Mouse (Mus musculus) left cerebral cortex, adult 11 months (tissue): Measurements from ENCODE around the gene Ablim1.

ENCODE experiments used
- DNase-seq: peaks from one replicate; pipeline ENCODE4 v3.0.0; 2022; ENCODE audit warnings: low spot score

Gene Ablim1

GRCm38 (mm10) chr19:57007781-57008710 lies 306.7 kb downstream of the Ablim1 start, which contains the start of gene Afap1l2:
TSS of gene Afap1l2 (minus strand) at chr19:57008228.
- DNase-seq = no peak

DNA sequence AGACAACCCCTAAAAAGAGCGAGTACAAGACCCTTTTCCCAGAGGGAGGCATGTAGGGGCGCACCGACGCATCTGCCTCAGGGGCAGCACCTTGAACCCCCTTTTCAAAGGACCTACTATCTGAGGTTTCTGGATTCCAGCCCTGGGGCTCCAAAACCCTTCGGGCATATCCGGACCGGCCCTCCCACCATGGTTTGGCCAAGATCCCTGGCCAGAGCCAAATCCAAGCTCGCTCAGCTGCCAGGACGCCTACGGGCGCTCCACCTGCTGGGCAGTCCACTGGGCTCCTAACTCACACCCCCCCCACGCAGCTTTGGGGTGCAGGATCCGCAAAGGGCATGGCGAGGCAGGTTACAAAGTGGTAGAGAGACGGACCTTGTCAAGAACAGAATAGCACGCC lies 307.4 kb downstream of the Ablim1 start:
- DNase-seq = no peak

DNA sequence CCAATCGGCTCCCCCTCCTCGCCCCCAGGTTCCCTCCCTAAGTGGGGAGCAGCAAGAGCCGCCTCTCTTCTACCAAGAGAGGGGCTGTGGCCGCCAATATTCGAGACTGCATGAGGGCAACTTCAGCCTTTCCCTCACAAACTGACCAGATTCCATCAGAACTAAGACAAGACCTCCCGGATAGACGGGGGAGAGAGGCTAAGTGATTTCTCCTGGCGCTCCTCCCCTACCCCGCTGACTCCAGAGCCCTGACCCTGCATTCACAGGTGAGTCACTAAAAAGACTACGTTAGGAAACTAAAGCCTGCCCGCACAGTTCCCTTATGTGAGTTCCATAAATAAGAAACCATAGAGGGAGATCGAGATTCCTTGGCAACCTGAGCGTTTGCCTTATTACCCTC lies 307.9 kb downstream of the Ablim1 start:
- DNase-seq = no peak

GRCm38 (mm10) chr19:57005062-57005461 lies 309.7 kb downstream of the Ablim1 start:
- no peak for DNase-seq

GRCm38 (mm10) chr19:57003460-57003810 lies 311.3 kb downstream of the Ablim1 start:
- DNase-seq = no peak

DNA sequence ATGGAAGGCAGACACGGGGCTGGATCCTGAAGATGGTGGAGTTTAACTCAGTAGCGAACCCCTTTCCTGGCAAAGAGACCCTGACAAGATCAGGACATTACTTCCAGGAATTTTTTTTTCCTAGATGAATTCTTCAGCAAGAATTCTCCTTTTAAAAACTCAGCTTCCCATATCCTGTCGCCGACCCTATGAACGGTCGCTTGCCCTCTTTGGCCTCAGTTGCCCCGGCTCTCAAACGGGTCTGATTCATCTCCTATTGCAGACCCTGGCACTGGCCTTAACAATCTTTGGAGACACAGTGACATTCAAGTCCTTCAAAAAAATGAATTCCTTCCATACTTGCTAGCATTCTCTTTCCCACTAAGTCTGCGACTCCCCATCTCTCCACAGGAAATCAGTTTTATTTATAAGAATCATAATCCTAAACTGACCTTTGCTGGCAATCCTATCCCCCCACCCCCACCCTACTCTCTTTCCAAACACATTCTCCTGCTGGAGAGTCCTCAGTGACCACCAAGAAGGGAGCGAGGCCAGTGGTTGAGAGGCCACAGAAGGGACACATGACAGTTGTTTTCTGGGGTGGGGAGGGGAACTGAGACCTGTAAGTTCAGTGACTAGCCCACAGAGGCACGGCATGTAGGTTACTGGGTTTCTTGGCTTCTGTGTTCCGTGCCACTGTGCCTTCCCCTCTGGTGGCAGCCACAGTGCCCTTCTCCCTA lies 311.8 kb downstream of the Ablim1 start:
- no peak for DNase-seq

- no peak for DNase-seq
Observed at GRCm38 (mm10) chr19:57001926-57002325, 312.8 kb downstream of the Ablim1 start.

DNA sequence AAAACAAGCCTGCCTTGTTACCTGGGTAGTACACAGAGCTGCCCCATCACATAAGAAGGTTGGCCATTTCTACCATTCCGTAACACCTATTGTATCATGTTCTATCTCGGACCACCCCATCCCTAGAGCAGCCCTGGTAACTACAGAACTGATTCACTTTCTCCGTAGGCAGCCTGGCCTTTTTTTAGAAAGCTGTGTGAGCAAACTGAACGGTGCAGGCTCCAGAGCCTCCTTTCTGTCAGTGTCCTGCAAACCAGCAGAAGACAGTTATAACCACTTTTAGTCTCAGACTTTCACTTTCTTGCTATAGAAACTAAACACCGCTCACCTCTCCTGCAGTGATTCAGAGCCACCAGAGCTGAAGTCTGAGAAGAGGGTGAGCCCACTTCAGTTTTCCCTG lies 314.1 kb downstream of the Ablim1 start:
- no peak for DNase-seq

DNA sequence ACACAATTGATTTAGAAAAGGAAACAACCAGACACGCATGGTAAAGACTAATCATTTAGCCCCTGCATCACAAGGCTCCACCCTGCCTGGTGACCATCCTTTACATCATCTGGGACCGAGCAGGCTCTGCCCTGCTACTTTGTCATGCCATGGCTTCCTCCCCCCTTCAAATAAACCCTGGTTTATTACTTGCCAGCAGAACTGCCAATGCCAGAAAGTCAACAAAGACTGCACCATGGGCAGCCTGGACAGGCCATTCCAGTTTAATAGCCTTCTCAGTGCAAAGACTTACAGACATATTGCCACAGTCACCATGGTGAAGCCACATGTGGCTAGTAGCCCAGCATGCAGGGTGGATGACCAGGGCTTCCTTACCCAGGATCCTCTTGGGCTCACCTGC lies 314.9 kb downstream of the Ablim1 start:
- no peak for DNase-seq

- no peak for DNase-seq
Observed at GRCm38 (mm10) chr19:56998910-56999309, 315.8 kb downstream of the Ablim1 start.

GRCm38 (mm10) chr19:56998331-56998730 lies 316.4 kb downstream of the Ablim1 start:
- DNase-seq = no peak

- no peak for DNase-seq
Observed at GRCm38 (mm10) chr19:56997164-56997599, 317.5 kb downstream of the Ablim1 start.

- DNase-seq = no peak
Observed at GRCm38 (mm10) chr19:56995441-56995840, 319.3 kb downstream of the Ablim1 start.

DNA sequence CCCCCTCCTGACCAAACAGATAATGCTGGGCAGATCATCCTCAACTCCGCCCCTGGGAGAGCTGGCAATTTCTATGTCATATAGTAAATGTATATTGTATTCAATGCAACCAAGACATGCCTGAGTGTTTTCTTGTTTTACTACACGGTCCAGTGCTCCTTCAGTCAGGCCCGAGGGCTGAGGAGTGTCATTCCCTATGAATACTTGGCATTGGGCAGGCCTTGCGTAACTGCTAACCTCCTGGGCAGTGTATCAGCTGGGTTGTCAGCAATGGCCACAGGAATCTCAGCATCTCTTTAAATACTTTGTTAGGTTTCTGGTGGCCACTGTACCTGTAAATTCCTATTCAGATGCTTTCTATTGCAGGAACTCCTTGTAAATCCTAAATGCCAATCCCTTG lies 320.1 kb downstream of the Ablim1 start:
- DNase-seq = no peak

DNA sequence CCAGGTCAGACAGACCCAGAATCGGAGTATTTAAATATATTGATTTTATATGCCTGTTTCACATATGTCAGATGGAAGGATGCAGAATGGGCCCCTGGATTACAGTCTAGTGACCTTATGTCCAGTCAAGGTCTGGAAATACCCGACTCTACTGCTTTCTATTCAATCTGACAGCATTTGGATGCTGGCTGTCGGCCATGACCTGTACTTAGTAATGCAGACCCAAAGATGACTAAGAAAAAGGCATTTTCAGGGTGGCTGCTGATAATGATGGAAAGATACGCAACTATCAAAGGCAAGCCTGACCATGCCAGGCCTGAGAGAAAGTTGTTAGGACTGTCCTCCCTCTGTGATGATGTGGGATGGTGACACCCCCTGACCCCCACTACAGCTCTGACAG lies 321.0 kb downstream of the Ablim1 start:
- no peak for DNase-seq

DNA sequence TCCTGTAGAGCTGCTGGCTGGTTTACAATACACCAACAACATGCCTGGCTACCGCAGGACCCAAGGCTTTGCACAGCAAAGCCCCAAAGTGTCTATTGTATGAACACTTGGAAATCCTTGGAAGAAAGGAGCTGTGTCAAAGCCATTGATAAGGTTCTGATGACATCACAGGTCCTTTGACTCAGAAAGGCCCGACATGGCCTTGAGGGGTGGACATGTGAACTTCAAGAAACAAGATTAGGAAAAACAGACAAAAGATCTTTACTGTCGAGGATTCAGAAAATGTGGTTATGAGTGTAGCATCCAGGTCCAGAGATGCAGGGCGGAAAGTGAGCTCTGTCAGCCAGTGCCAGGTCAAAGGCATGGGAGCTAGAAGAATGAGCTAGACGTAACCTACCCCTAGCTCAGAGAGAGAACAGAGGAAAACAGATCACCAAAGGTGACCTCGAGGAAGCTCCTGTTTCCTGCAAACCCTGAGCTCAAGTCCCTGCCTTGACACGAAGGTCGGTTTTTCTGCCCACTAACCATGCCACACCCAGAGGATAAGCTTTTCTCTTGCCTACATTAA lies 321.7 kb downstream of the Ablim1 start:
- no peak for DNase-seq

DNA sequence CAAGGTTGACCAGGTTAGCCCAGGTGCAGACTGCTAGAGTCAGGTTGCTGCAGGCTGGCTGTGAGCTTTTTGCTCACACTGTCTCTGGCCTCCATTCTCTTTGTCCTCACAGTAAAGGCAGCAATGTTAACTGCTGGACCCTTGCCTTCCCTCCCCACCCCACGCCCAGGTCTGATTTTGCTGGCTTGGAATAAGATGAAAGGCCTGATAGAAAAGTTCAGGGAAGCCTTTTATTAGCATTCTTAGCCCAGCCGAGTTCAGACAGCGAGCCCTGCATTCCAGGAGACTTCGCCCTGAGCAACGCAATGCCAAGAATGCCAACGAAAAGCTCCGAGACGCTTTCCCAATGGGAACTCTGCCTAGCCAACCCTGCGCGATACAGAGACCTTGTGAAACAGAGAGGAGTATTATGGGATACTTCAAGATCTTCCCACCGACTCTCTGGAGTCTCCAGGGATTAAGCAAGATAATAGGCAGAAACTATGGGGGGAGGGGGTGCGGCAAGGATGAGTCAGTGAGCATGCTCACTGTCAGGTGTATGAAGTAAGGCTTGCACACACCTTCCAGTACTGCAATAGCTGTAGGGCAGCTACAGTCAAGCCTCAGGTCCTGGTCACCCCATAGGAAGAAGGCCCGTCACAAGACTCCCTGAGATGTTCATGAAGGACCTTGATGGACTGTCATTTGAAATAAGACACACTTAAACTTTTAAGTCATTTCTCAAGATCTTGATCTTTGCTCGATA lies 324.2 kb downstream of the Ablim1 start:
- DNase-seq = no peak

GRCm38 (mm10) chr19:56989171-56989570 lies 325.5 kb downstream of the Ablim1 start:
- no peak for DNase-seq

DNA sequence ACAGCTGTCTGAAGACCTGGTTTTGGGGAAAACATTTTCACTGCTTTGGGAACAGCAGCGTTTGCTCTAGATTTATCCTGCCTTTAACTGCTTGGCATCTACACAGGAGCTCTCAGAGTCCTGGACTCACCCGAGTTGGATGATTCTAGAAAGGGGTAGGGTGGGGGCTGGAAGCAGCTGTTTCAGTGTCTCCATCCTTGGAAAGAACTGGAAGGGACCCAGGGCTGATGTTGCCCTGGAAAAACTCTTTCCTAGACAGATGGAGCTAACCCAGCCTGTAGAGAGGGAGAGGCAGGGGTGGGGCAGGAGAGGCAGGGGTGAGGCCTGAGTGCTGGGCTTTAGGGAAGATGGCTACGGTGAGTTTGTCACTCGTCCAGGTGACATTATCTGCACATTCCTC lies 330.5 kb downstream of the Ablim1 start:
- no peak for DNase-seq

GRCm38 (mm10) chr19:56983757-56984156 lies 331.0 kb downstream of the Ablim1 start:
- no peak for DNase-seq
